38 mouse cellular contexts compared by ENCODE assay signal in genomic region chr13:56256716-56257299, GRCm38 (mm10). TPM values are rescaled to one million over a fixed set of nuclear protein-coding genes. Genes with fewer than 3 reads are reported as not detected.
DNase-seq lines count a peak whose midpoint lies in the region; ATAC-seq lines count a peak whose summit lies in the region.
"Had no signal": no experiment of that assay in that cellular context is flagged by ENCODE, and none has a peak within 500 bp of the region (broad histone marks: within the 10 kb centered on the region; RNA-seq: fewer than 3 reads in every experiment).

No protein-coding gene starts in this region.

- H3K9ac ChIP-seq in forebrain, embryonic 12.5 days: no peak overlapping the region
- no peak overlapping the region for H3K9ac ChIP-seq in limb, embryonic 11.5 days (ENCODE audit: low read length)
- H3K9ac ChIP-seq in neural tube, embryonic 15.5 days (replicated peaks): no peak overlapping the region
- H3K9ac ChIP-seq: heart, embryonic 12.5 days; limb, embryonic 12.5 days; liver, embryonic 15.5 days; lung, embryonic 14.5 days had no signal

- WGBS in forebrain, embryonic 10.5 days: 4% methylated on average over 14 of the region's 14 CpGs
- 4% methylated on average over 14 of the region's 14 CpGs for WGBS in forebrain, embryonic 12.5 days
- WGBS in limb, embryonic 11.5 days: 9% methylated on average over 14 of the region's 14 CpGs
- 7% methylated on average over 14 of the region's 14 CpGs for WGBS in limb, embryonic 10.5 days
- 10% methylated on average over 14 of the region's 14 CpGs for WGBS in neural tube, embryonic 15.5 days

- no peak for ATAC-seq in forebrain, embryonic 12.5 days (ENCODE audit: low FRiP score)
- no peak for ATAC-seq in limb, embryonic 11.5 days (ENCODE audit: insufficient number of reproducible peaks, low FRiP score, low TSS enrichment, low read depth)
- no peak for ATAC-seq in neural tube, embryonic 15.5 days (ENCODE audit: low FRiP score)
- ATAC-seq in megakaryocyte progenitor cell, adult 5-6 weeks (replicated peaks; ENCODE audit: poor library complexity): no peak
- ATAC-seq: activated CD4-positive, CD25-positive, alpha-beta regulatory T cell, adult 4 months; forebrain, embryonic 14.5 days had no signal

- no peaks in the 10 kb centered on the region for H3K9me3 ChIP-seq in forebrain, embryonic 10.5 days
- no peaks in the 10 kb centered on the region for H3K9me3 ChIP-seq in forebrain, embryonic 12.5 days
- 0 out of 2 replicates have a peak, but pooled peaks cover 2% of the 10 kb centered on the region for H3K9me3 ChIP-seq in limb, embryonic 11.5 days (ENCODE audit: control insufficient read depth, low read length)
- no peaks in the 10 kb centered on the region for H3K9me3 ChIP-seq in limb, embryonic 10.5 days (replicated peaks)
- no peaks in the 10 kb centered on the region for H3K9me3 ChIP-seq in neural tube, embryonic 15.5 days (replicated peaks)
- H3K9me3 ChIP-seq: heart, embryonic 12.5 days; limb, embryonic 12.5 days; liver, embryonic 15.5 days had no signal

- no peaks in the 10 kb centered on the region for H3K36me3 ChIP-seq in forebrain, embryonic 10.5 days (replicated peaks)
- no peaks in the 10 kb centered on the region for H3K36me3 ChIP-seq in forebrain, embryonic 12.5 days (replicated peaks)
- no peaks in the 10 kb centered on the region for H3K36me3 ChIP-seq in limb, embryonic 11.5 days (ENCODE audit: control insufficient read depth, insufficient read depth, low read length)
- no peaks in the 10 kb centered on the region for H3K36me3 ChIP-seq in limb, embryonic 10.5 days
- no peaks in the 10 kb centered on the region for H3K36me3 ChIP-seq in neural tube, embryonic 15.5 days
- H3K36me3 ChIP-seq: heart, embryonic 12.5 days; limb, embryonic 12.5 days; liver, embryonic 15.5 days had no signal

- no peak overlapping the region for H3K4me2 ChIP-seq in forebrain, embryonic 12.5 days
- H3K4me2 ChIP-seq in limb, embryonic 11.5 days (ENCODE audit: low read depth, severe bottlenecking): no peak overlapping the region
- H3K4me2 ChIP-seq in neural tube, embryonic 15.5 days: no peak overlapping the region
- H3K4me2 ChIP-seq: heart, embryonic 12.5 days; limb, embryonic 12.5 days; liver, embryonic 15.5 days; lung, embryonic 14.5 days had no signal

- 0 out of 2 replicates have a peak overlapping the region, but pooled peaks have one; percentile 16 for H3K27ac ChIP-seq in forebrain, embryonic 10.5 days
- no peak overlapping the region for H3K27ac ChIP-seq in forebrain, embryonic 12.5 days
- no peak overlapping the region for H3K27ac ChIP-seq in limb, embryonic 11.5 days (replicated peaks; ENCODE audit: low read depth, low read length)
- H3K27ac ChIP-seq in limb, embryonic 10.5 days: no peak overlapping the region
- H3K27ac ChIP-seq in neural tube, embryonic 15.5 days (replicated peaks): no peak overlapping the region
- H3K27ac ChIP-seq: gastrocnemius, adult 2 months; heart, adult 2 months; limb, embryonic 12.5 days; liver, embryonic 15.5 days; stomach, postnatal 0 days had no signal

- no peak for DNase-seq in forebrain, embryonic 10.5 days (ENCODE audit: extremely low spot score, low spot score)
- DNase-seq in limb, embryonic 11.5 days (ENCODE audit: low spot score): peak; percentile 37
- DNase-seq in limb, embryonic 10.5 days (ENCODE audit: low spot score): no peak
- DNase-seq in neural tube, embryonic 10.5 days (ENCODE audit: extremely low spot score, low spot score): peak; percentile 58
- no peak for DNase-seq in frontal cortex, postnatal 14 days (ENCODE audit: low spot score in 2 of 2)
- DNase-seq: adrenal gland, adult 2 months; adrenal gland, postnatal 36 days; cerebellum, adult 2 months; cerebellum, postnatal 14 days; gastrocnemius, adult 2 months; gastrocnemius, postnatal 36 days; heart, adult 2 months; heart, postnatal 4 days; kidney, adult 11 months; kidney, postnatal 14 days; layer of hippocampus, adult 9-11 months; lung, embryonic 14.5 days; lung, postnatal 14 days; right cerebral cortex, adult 18-20 months; spleen, adult 18-20 months; thymus, adult 2 months; thymus, postnatal 4 days had no signal

- peaks cover 100% of the 10 kb centered on the region for H3K27me3 ChIP-seq in forebrain, embryonic 10.5 days (ENCODE audit: poor library complexity, severe bottlenecking)
- peaks cover 98% of the 10 kb centered on the region for H3K27me3 ChIP-seq in forebrain, embryonic 12.5 days
- H3K27me3 ChIP-seq in limb, embryonic 11.5 days (ENCODE audit: control insufficient read depth, insufficient read depth, low read length): peaks cover 100% of the 10 kb centered on the region
- H3K27me3 ChIP-seq in limb, embryonic 10.5 days (ENCODE audit: low read depth, poor library complexity, severe bottlenecking): peaks cover 100% of the 10 kb centered on the region
- H3K27me3 ChIP-seq in neural tube, embryonic 15.5 days (replicated peaks): peaks cover 97% of the 10 kb centered on the region

- H3K4me1 ChIP-seq in forebrain, embryonic 10.5 days: peaks cover 90% of the 10 kb centered on the region
- peaks cover 75% of the 10 kb centered on the region for H3K4me1 ChIP-seq in forebrain, embryonic 12.5 days
- peaks cover 18% of the 10 kb centered on the region for H3K4me1 ChIP-seq in limb, embryonic 11.5 days (ENCODE audit: control insufficient read depth, insufficient read depth, low read length)
- H3K4me1 ChIP-seq in limb, embryonic 10.5 days: peaks cover 29% of the 10 kb centered on the region
- peaks cover 35% of the 10 kb centered on the region for H3K4me1 ChIP-seq in neural tube, embryonic 15.5 days
- H3K4me1 ChIP-seq: liver, embryonic 15.5 days had no signal

- H3K4me3 ChIP-seq in forebrain, embryonic 10.5 days: no peak overlapping the region; the same call in 1 of the 2 replicates
- no peak overlapping the region for H3K4me3 ChIP-seq in forebrain, embryonic 12.5 days (replicated peaks)
- no peak overlapping the region for H3K4me3 ChIP-seq in limb, embryonic 11.5 days (ENCODE audit: low read depth, low read length)
- no peak overlapping the region for H3K4me3 ChIP-seq in limb, embryonic 10.5 days
- H3K4me3 ChIP-seq in neural tube, embryonic 15.5 days (replicated peaks): no peak overlapping the region
- H3K4me3 ChIP-seq: erythroblast, embryonic 14.5 days; gastrocnemius, adult 2 months; heart, adult 2 months; heart, embryonic 12.5 days; limb, embryonic 12.5 days; liver, embryonic 15.5 days had no signal

RNA-seq across cellular contexts. Expression of gene Neurog1, which starts 4.8 kb away (rescaled TPM):
- 13.5 and 18.5 TPM in 2 replicates for polyA plus RNA-seq in forebrain, embryonic 10.5 days (2016; fragmentation: Nextera tagmentation; extraction: Ambion mirVana)
- polyA plus RNA-seq in forebrain, embryonic 12.5 days (2016; fragmentation: Nextera tagmentation; extraction: Ambion mirVana): 16.2 and 19.5 TPM in 2 replicates
- not detected in 2 replicates for polyA plus RNA-seq in limb, embryonic 11.5 days (2014; fragmentation: Nextera tagmentation; extraction: Ambion mirVana)
- 0.11 TPM in 1 of 2 replicates, not detected in the other for polyA plus RNA-seq in limb, embryonic 10.5 days (2016; fragmentation: Nextera tagmentation; extraction: Ambion mirVana)
- 0.18 TPM in 1 of 2 replicates, not detected in the other for polyA plus RNA-seq in neural tube, embryonic 15.5 days (2015; fragmentation: Nextera tagmentation; extraction: Ambion mirVana)
- total RNA-seq in megakaryocyte progenitor cell, adult 5-6 weeks (2015): not detected in 2 replicates
- total RNA-seq in megakaryocyte progenitor cell, adult 5-6 weeks (2017): not detected in 2 replicates
- total RNA-seq: adrenal gland, adult 2 months; adrenal gland, postnatal 36 days; CH12.LX; gastrocnemius, adult 2 months; gastrocnemius, postnatal 36 days; heart, adult 2 months; heart, postnatal 4 days; left cerebral cortex, postnatal 10 days; liver, adult 2 months had no signal
- polyA plus RNA-seq: activated CD4-positive, CD25-positive, alpha-beta regulatory T cell, adult 4 months; adrenal gland, adult 2 months; C2C12; cerebellum, adult 2 months; erythroblast, embryonic 14.5 days; heart, adult 2 months; heart, embryonic 12.5 days; heart, postnatal 0 days; kidney, embryonic 14.5 days; limb, embryonic 12.5 days; liver, adult 2 months; liver, embryonic 15.5 days; lung, embryonic 14.5 days; stomach, postnatal 0 days had no signal

RNA-seq across cellular contexts. Expression of gene Cxcl14, which starts 39.5 kb away (rescaled TPM):
- 2.3 and 2.7 TPM in 2 replicates for polyA plus RNA-seq in forebrain, embryonic 10.5 days (2016; fragmentation: Nextera tagmentation; extraction: Ambion mirVana)
- 19.5 and 26.3 TPM in 2 replicates for polyA plus RNA-seq in forebrain, embryonic 12.5 days (2016; fragmentation: Nextera tagmentation; extraction: Ambion mirVana)
- 145 and 157 TPM in 2 replicates for polyA plus RNA-seq in limb, embryonic 11.5 days (2014; fragmentation: Nextera tagmentation; extraction: Ambion mirVana)
- 29.8 and 112 TPM in 2 replicates for polyA plus RNA-seq in limb, embryonic 10.5 days (2016; fragmentation: Nextera tagmentation; extraction: Ambion mirVana)
- 3.9 and 4.9 TPM in 2 replicates for polyA plus RNA-seq in neural tube, embryonic 15.5 days (2015; fragmentation: Nextera tagmentation; extraction: Ambion mirVana)
- total RNA-seq in megakaryocyte progenitor cell, adult 5-6 weeks (2015): not detected in 2 replicates
- not detected in 2 replicates for total RNA-seq in megakaryocyte progenitor cell, adult 5-6 weeks (2017)
- total RNA-seq: CH12.LX had no signal
- polyA plus RNA-seq: activated CD4-positive, CD25-positive, alpha-beta regulatory T cell, adult 4 months; erythroblast, embryonic 14.5 days had no signal

Comparison
In these comparisons a context has a peak if more than half of its experiments do, and no peak if none do; other contexts are left out.
1. DNase-seq: peak in limb, embryonic 11.5 days (single experiment) and neural tube, embryonic 10.5 days (single experiment); none in forebrain, embryonic 10.5 days (single experiment), limb, embryonic 10.5 days (single experiment) and frontal cortex, postnatal 14 days (0 of 2).
2. RNA of gene Neurog1, which starts 4.8 kb away (polyA plus RNA-seq): 16.2 to 19.5 TPM in forebrain, embryonic 12.5 days and 13.5 to 18.5 TPM in forebrain, embryonic 10.5 days; 0.18 TPM in neural tube, embryonic 15.5 days, not detected in limb, embryonic 11.5 days and 0.11 TPM in limb, embryonic 10.5 days; every median in the first group is over 10 times any median in the second.